Mouse (Mus musculus): Measurements from ENCODE around the gene Mib2. TPM values are rescaled to one million over a fixed set of nuclear protein-coding genes. Genes with fewer than 3 reads are reported as not detected.

The Mib2 gene
- polyA plus RNA-seq, 1 experiment from 2014 or later: 21.2 TPM

DNA sequence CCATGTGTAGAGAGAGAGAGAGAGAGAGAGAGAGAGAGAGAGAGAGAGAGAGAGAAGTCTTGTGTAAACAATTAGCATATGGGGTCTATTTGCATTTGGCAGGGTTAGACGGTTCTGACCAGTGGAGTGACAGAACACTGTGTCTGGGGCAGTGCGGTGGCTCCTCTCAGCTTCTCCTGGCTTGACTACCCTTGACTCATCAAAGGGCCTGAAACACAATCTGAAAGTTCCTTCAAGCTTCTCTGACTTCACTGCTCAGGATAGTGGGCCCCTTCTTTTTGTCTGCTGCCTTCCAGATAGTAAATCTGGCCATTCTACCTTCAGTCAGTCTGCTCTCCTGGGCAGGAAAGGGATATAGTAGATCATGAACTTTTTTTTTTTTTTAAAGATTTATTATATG is 62.2 kb downstream of the Mib2 start:
- DNase-seq (ENCODE audit: low spot score) (no peak), ATAC-seq (replicated peaks; ENCODE audit: low FRiP score) (no peak)
- Histone ChIP-seq H3K4me1 (replicated peaks; ENCODE audit: control insufficient read depth, insufficient read depth, low read length) (no peaks in the 10 kb centered on the region; the same call in 1 of the 2 replicates), H3K27me3 (ENCODE audit: control insufficient read depth, insufficient read depth, low read length) (no peaks in the 10 kb centered on the region), H3K27ac (ENCODE audit: low read depth, low read length) (no peak overlapping the region), H3K9me3 (ENCODE audit: control insufficient read depth, low read length) (no peaks in the 10 kb centered on the region), H3K4me3 (ENCODE audit: low read depth, low read length) (no peak overlapping the region), H3K36me3 (ENCODE audit: control insufficient read depth, insufficient read depth, low read length) (no peaks in the 10 kb centered on the region; the same call in 1 of the 2 replicates), H3K9ac (ENCODE audit: low read length) (no peak overlapping the region), H3K4me2 (ENCODE audit: low read depth, low read length, severe bottlenecking) (no peak overlapping the region)
- 85% methylated on average over 2 of the region's 2 CpGs for WGBS

DNA sequence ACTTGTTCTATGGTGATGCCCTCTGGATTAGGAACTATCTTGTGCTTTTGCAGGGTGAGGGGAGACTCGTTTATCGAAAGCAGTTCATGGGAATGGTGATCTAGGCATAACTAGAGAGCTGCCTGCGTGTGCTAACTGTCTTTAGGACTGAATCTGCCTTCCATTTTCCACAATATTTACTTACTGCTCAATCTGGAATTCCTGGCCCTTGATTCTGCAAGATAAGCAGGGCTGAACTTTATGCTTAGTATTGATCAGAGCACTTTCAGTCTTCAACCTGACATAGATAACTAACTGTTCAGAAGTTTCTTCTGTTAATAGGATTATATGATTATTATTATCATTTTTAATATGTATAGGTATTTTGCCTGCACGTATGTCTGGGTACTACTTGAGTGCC is 63.9 kb downstream of the Mib2 start:
- H3K27me3 ChIP-seq (ENCODE audit: control insufficient read depth, insufficient read depth, low read length): no peaks in the 10 kb centered on the region
- no peaks in the 10 kb centered on the region; the same call in 1 of the 2 replicates for H3K36me3 ChIP-seq (ENCODE audit: control insufficient read depth, insufficient read depth, low read length)
- WGBS: 94% methylated on average over 4 of the region's 4 CpGs
- no peak for DNase-seq (ENCODE audit: low spot score)
- no peaks in the 10 kb centered on the region; the same call in 1 of the 2 replicates for H3K4me1 ChIP-seq (replicated peaks; ENCODE audit: control insufficient read depth, insufficient read depth, low read length)
- no peak for ATAC-seq (replicated peaks; ENCODE audit: low FRiP score)
- no peaks in the 10 kb centered on the region for H3K9me3 ChIP-seq (ENCODE audit: control insufficient read depth, low read length)
- no peak overlapping the region for H3K27ac ChIP-seq (ENCODE audit: low read depth, low read length)
- H3K4me2 ChIP-seq (ENCODE audit: low read depth, low read length, severe bottlenecking): no peak overlapping the region
- H3K4me3 ChIP-seq (ENCODE audit: low read depth, low read length): no peak overlapping the region
- H3K9ac ChIP-seq (ENCODE audit: low read length): no peak overlapping the region

Other genes with a start within 250 kb of the Mib2 start
- gene Tmem52, start 200.1 kb downstream of the Mib2 start, polyA plus RNA-seq (2014; fragmentation: Nextera tagmentation; extraction: Ambion mirVana): not detected in 2 replicates
- gene Gnb1, start 177.8 kb downstream of the Mib2 start, polyA plus RNA-seq (2014; fragmentation: Nextera tagmentation; extraction: Ambion mirVana): 745 and 764 TPM in 2 replicates
- 110 and 116 TPM in 2 replicates for gene Nadk, start 106.8 kb downstream of the Mib2 start, polyA plus RNA-seq (2014; fragmentation: Nextera tagmentation; extraction: Ambion mirVana)
- 16.0 and 16.5 TPM in 2 replicates for gene Slc35e2, start 67.8 kb downstream of the Mib2 start, polyA plus RNA-seq (2014; fragmentation: Nextera tagmentation; extraction: Ambion mirVana)
- 83.8 and 84.0 TPM in 2 replicates for gene Cdk11b, start 44.3 kb downstream of the Mib2 start, polyA plus RNA-seq (2014; fragmentation: Nextera tagmentation; extraction: Ambion mirVana)
- not detected in 2 replicates for gene Gm10563, start 23.8 kb downstream of the Mib2 start, polyA plus RNA-seq (2014; fragmentation: Nextera tagmentation; extraction: Ambion mirVana)
- gene Mmp23, start 15.8 kb downstream of the Mib2 start, polyA plus RNA-seq (2014; fragmentation: Nextera tagmentation; extraction: Ambion mirVana): 2.5 and 2.7 TPM in 2 replicates
- gene Fndc10, start 25.1 kb upstream of the Mib2 start, polyA plus RNA-seq (2014; fragmentation: Nextera tagmentation; extraction: Ambion mirVana): 2.3 and 2.9 TPM in 2 replicates
- gene Ssu72, start 35.6 kb upstream of the Mib2 start, polyA plus RNA-seq (2014; fragmentation: Nextera tagmentation; extraction: Ambion mirVana): 138 and 144 TPM in 2 replicates
- 0.76 and 1.2 TPM in 2 replicates for gene Tmem240, start 65.6 kb upstream of the Mib2 start, polyA plus RNA-seq (2014; fragmentation: Nextera tagmentation; extraction: Ambion mirVana)
- 104 and 115 TPM in 2 replicates for gene Atad3a, start 91.9 kb upstream of the Mib2 start, polyA plus RNA-seq (2014; fragmentation: Nextera tagmentation; extraction: Ambion mirVana)
- gene Vwa1, start 105.5 kb upstream of the Mib2 start, polyA plus RNA-seq (2014; fragmentation: Nextera tagmentation; extraction: Ambion mirVana): 10.0 and 10.6 TPM in 2 replicates
- gene Tmem88b, start 116.7 kb upstream of the Mib2 start, polyA plus RNA-seq (2014; fragmentation: Nextera tagmentation; extraction: Ambion mirVana): 0.15 and 0.43 TPM in 2 replicates
- not detected in 2 replicates for gene Ankrd65, start 121.2 kb upstream of the Mib2 start, polyA plus RNA-seq (2014; fragmentation: Nextera tagmentation; extraction: Ambion mirVana)
- 203 and 223 TPM in 2 replicates for gene Mrpl20, start 133.7 kb upstream of the Mib2 start, polyA plus RNA-seq (2014; fragmentation: Nextera tagmentation; extraction: Ambion mirVana)
- gene Ccnl2, start 143.3 kb upstream of the Mib2 start, polyA plus RNA-seq (2014; fragmentation: Nextera tagmentation; extraction: Ambion mirVana): 162 and 186 TPM in 2 replicates
- 132 and 141 TPM in 2 replicates for gene Aurkaip1, start 162.1 kb upstream of the Mib2 start, polyA plus RNA-seq (2014; fragmentation: Nextera tagmentation; extraction: Ambion mirVana)
- gene Mxra8, start 170.5 kb upstream of the Mib2 start, polyA plus RNA-seq (2014; fragmentation: Nextera tagmentation; extraction: Ambion mirVana): 28.8 and 29.3 TPM in 2 replicates
- 17.9 and 18.0 TPM in 2 replicates for gene Dvl1, start 178.2 kb upstream of the Mib2 start, polyA plus RNA-seq (2014; fragmentation: Nextera tagmentation; extraction: Ambion mirVana)
- 0.45 and 0.60 TPM in 2 replicates for gene Tas1r3, start 194.2 kb upstream of the Mib2 start, polyA plus RNA-seq (2014; fragmentation: Nextera tagmentation; extraction: Ambion mirVana)
- 22.3 and 27.0 TPM in 2 replicates for gene Cptp, start 200.2 kb upstream of the Mib2 start, polyA plus RNA-seq (2014; fragmentation: Nextera tagmentation; extraction: Ambion mirVana)
- 108 and 117 TPM in 2 replicates for gene Ints11, start 200.3 kb upstream of the Mib2 start, polyA plus RNA-seq (2014; fragmentation: Nextera tagmentation; extraction: Ambion mirVana)
- 53.4 and 53.7 TPM in 2 replicates for gene Pusl1, start 222.6 kb upstream of the Mib2 start, polyA plus RNA-seq (2014; fragmentation: Nextera tagmentation; extraction: Ambion mirVana)
- gene Acap3, start 222.6 kb upstream of the Mib2 start, polyA plus RNA-seq (2014; fragmentation: Nextera tagmentation; extraction: Ambion mirVana): 34.6 and 34.8 TPM in 2 replicates

All from forebrain, embryonic 11.5 days (tissue).